Mouse (Mus musculus) MEL (cell line): Measurements from ENCODE around the gene Fgfr2. TPM values are rescaled to one million over a fixed set of nuclear protein-coding genes. Genes with fewer than 3 reads are reported as not detected.

Experiments used
- DNase-seq: peaks from one replicate; pipeline ENCODE4 v3.0.0; 2011; ENCODE audit warnings: low read depth, low spot score
- H3K27ac ChIP-seq: 2 replicates; pipeline ENCODE4 v1.5.1; 2012; ENCODE audit warnings: low read depth, mild to moderate bottlenecking, control low read depth, low read length, moderate library complexity; ENCODE audit not compliant: control insufficient read depth
- H3K27me3 ChIP-seq, 2 experiments: fragments of 150-350 bp in 1 of 2; sonication (generic) in 1 of 2; 2 replicates each; pipeline ENCODE4 v1.6.1; 2012; ENCODE audit warnings: low read length in 2 of 2, mild to moderate bottlenecking in 2 of 2, improper control_type of control experiment in 1 of 2, moderate library complexity in 1 of 2; ENCODE audit not compliant: insufficient read depth in 2 of 2, control insufficient read depth in 1 of 2
- H3K36me3 ChIP-seq, 2 experiments: 2 replicates each; pipeline ENCODE4 v1.6.1; 2012 to 2014; ENCODE audit warnings: low read length in 2 of 2, improper control_type of control experiment in 1 of 2, inconsistent platforms in 1 of 2, mild to moderate bottlenecking in 1 of 2; ENCODE audit not compliant: insufficient read depth in 2 of 2, control insufficient read depth in 1 of 2
- H3K4me1 ChIP-seq, 2 experiments: fragments of 150-350 bp in 1 of 2; sonication (generic) in 1 of 2; 2 replicates each; pipeline ENCODE4 v1.6.1; 2012; ENCODE audit warnings: low read length in 2 of 2, improper control_type of control experiment in 1 of 2, mild to moderate bottlenecking in 1 of 2; ENCODE audit not compliant: insufficient read depth in 2 of 2, control insufficient read depth in 1 of 2
- H3K4me3 ChIP-seq, 2 experiments: fragments of 150-350 bp in 1 of 2; sonication (generic) in 1 of 2; 2 replicates each; pipeline ENCODE4 v1.5.1; 2012; ENCODE audit warnings: low read depth in 2 of 2, low read length in 2 of 2, mild to moderate bottlenecking in 2 of 2, moderate library complexity in 2 of 2, control low read depth in 1 of 2, improper control_type of control experiment in 1 of 2; ENCODE audit not compliant: control insufficient read depth in 1 of 2, insufficient read depth in 1 of 2
- H3K79me2 ChIP-seq: 2 replicates; pipeline ENCODE4 v1.6.1; 2012; ENCODE audit warnings: mild to moderate bottlenecking, low read length, moderate library complexity; ENCODE audit not compliant: control insufficient read depth, poor library complexity, insufficient read depth
- H3K9ac ChIP-seq: 2 replicates; pipeline ENCODE4 v1.6.1; 2012; ENCODE audit warnings: low read depth, mild to moderate bottlenecking, control low read depth, low read length, moderate library complexity; ENCODE audit not compliant: control insufficient read depth, poor library complexity, severe bottlenecking
- H3K9me3 ChIP-seq: fragments of 150-350 bp; sonication (generic); replicated peaks from 2 replicates; pipeline ENCODE4 v1.6.1; 2012; ENCODE audit warnings: mild to moderate bottlenecking, low read length, improper control_type of control experiment, moderate library complexity; ENCODE audit not compliant: insufficient read depth
- CHD2 ChIP-seq: IDR thresholded peaks from 2 replicates; pipeline ENCODE4 v1.6.1; 2011; ENCODE audit warnings: low read length, improper control_type of control experiment
- E2F4 ChIP-seq: IDR thresholded peaks from 2 replicates; pipeline ENCODE4 v1.6.1; 2011; ENCODE audit warnings: low read depth, low read length, improper control_type of control experiment, borderline replicate concordance
- ELF1 ChIP-seq: IDR thresholded peaks from 2 replicates; pipeline ENCODE4 v1.6.1; 2014; ENCODE audit warnings: low read depth, mild to moderate bottlenecking, inconsistent platforms, low read length, improper control_type of control experiment, moderate library complexity
- EP300 ChIP-seq, 2 experiments: IDR thresholded peaks; 2 replicates each; pipeline ENCODE4 v1.6.1; 2011; ENCODE audit warnings: improper control_type of control experiment in 2 of 2, low read length in 2 of 2, low read depth in 1 of 2, mild to moderate bottlenecking in 1 of 2
- HCFC1 ChIP-seq: IDR thresholded peaks from 2 replicates; pipeline ENCODE4 v1.6.1; 2012; ENCODE audit warnings: low read depth, mild to moderate bottlenecking, inconsistent platforms, low read length, improper control_type of control experiment, moderate library complexity
- KAT2A ChIP-seq: conservative IDR thresholded peaks from 2 replicates; pipeline ENCODE4 v1.6.1; 2012; ENCODE audit warnings: low read depth, low read length, improper control_type of control experiment, inconsistent platforms
- MEF2A ChIP-seq: IDR thresholded peaks from 2 replicates; pipeline ENCODE4 v1.6.1; 2014; ENCODE audit warnings: low read depth, mild to moderate bottlenecking, inconsistent platforms, low read length, improper control_type of control experiment; ENCODE audit not compliant: poor library complexity, insufficient replicate concordance, severe bottlenecking; ENCODE audit errors: extremely low read depth
- MXI1 ChIP-seq: IDR thresholded peaks from 2 replicates; pipeline ENCODE4 v1.6.1; 2011; ENCODE audit warnings: mild to moderate bottlenecking, low read depth, low read length, improper control_type of control experiment
- NRF1 ChIP-seq: IDR thresholded peaks from 2 replicates; pipeline ENCODE4 v1.6.1; 2014; ENCODE audit warnings: low read depth, mild to moderate bottlenecking, inconsistent platforms, low read length, improper control_type of control experiment, moderate library complexity; ENCODE audit not compliant: poor library complexity, insufficient read depth, severe bottlenecking
- POLR2A ChIP-seq, 2 experiments: IDR thresholded peaks; 2 replicates each; pipeline ENCODE4 v1.6.1; 2011 to 2012; ENCODE audit warnings: low read length in 2 of 2, mild to moderate bottlenecking in 2 of 2, control low read depth in 1 of 2, improper control_type of control experiment in 1 of 2, low read depth in 1 of 2, moderate library complexity in 1 of 2; ENCODE audit not compliant: control insufficient read depth in 1 of 2, insufficient read depth in 1 of 2, poor library complexity in 1 of 2
- POLR2AphosphoS2 ChIP-seq: IDR thresholded peaks from 2 replicates; pipeline ENCODE4 v1.6.1; 2011; ENCODE audit warnings: low read length, improper control_type of control experiment
- POLR2AphosphoS5 ChIP-seq: IDR thresholded peaks from 2 replicates; pipeline ENCODE4 v1.6.1; 2012; ENCODE audit warnings: low read depth, borderline replicate concordance, mild to moderate bottlenecking, inconsistent platforms, low read length, moderate library complexity, mixed read lengths
- SMC3 ChIP-seq: IDR thresholded peaks from 2 replicates; pipeline ENCODE4 v1.6.1; 2011; ENCODE audit warnings: low read depth, low read length, improper control_type of control experiment
- TBP ChIP-seq: IDR thresholded peaks from 2 replicates; pipeline ENCODE4 v1.8.0; 2011; ENCODE audit warnings: low read depth, low read length, improper control_type of control experiment
- UBTF ChIP-seq: IDR thresholded peaks from 2 replicates; pipeline ENCODE4 v1.6.1; 2012; ENCODE audit warnings: low read depth, mild to moderate bottlenecking, inconsistent platforms, low read length, improper control_type of control experiment, moderate library complexity, borderline replicate concordance; ENCODE audit not compliant: insufficient read depth
- USF1 ChIP-seq: IDR thresholded peaks from 2 replicates; pipeline ENCODE4 v1.6.1; 2014; ENCODE audit warnings: low read depth, mild to moderate bottlenecking, inconsistent platforms, low read length, improper control_type of control experiment, moderate library complexity
- USF2 ChIP-seq, 2 experiments: IDR thresholded peaks; 2 replicates each; pipeline ENCODE4 v1.6.1; 2011 to 2012; ENCODE audit warnings: improper control_type of control experiment in 2 of 2, low read length in 2 of 2, borderline replicate concordance in 1 of 2, inconsistent platforms in 1 of 2, low read depth in 1 of 2, mild to moderate bottlenecking in 1 of 2; ENCODE audit not compliant: insufficient read depth in 1 of 2
- ZKSCAN1 ChIP-seq: IDR thresholded peaks from 2 replicates; pipeline ENCODE4 v1.6.1; 2012; ENCODE audit warnings: low read depth, mild to moderate bottlenecking, inconsistent platforms, low read length, improper control_type of control experiment, moderate library complexity
- ZMIZ1 ChIP-seq: IDR thresholded peaks from 2 replicates; pipeline ENCODE4 v1.6.1; 2012; ENCODE audit warnings: low read depth, mild to moderate bottlenecking, inconsistent platforms, low read length, improper control_type of control experiment, moderate library complexity
- ZNF384 ChIP-seq: IDR thresholded peaks from 2 replicates; pipeline ENCODE4 v1.6.1; 2012; ENCODE audit warnings: low read depth, mild to moderate bottlenecking, inconsistent platforms, low read length, improper control_type of control experiment
- polyA plus RNA-seq, 2 experiments: library from polyadenylated mRNA; stranded (reverse) in 1 of 2; unstranded in 1 of 2; fragments of >175 nt in 1 of 2; fragments of >200 nt in 1 of 2; gene quantifications; 2 replicates each; pipeline versions ENCODE4 v1.2.1 to v1.2.4; 2012; ENCODE audit warnings: low replicate concordance in 2 of 2, low read depth in 1 of 2; ENCODE audit not compliant: insufficient read length in 2 of 2, insufficient read depth in 1 of 2, missing spikeins in 1 of 2
- total RNA-seq: library from RNA; depleted of rRNA; stranded (reverse); fragments of 300-350 nt; gene quantifications from 2 replicates; pipeline ENCODE4 v1.2.3, GENCODE M21; 2012

Gene Fgfr2
- total and polyA plus RNA-seq, 3 experiments = not detected

GRCm38 (mm10) chr7:130788950-130789349, 2334.2 kb downstream of the Fgfr2 start:
- TF ChIP-seq UBTF (no peak), ZMIZ1 (no peak), POLR2A (IDR thresholded peaks at IDR 0.05; ENCODE audit: control insufficient read depth in 1 of 2, insufficient read depth in 1 of 2, low read depth in 1 of 2, low read length in 2 of 2, poor library complexity in 1 of 2) (no peak)
- Histone ChIP-seq H3K4me1 (no peaks in the 10 kb centered on the region), H3K36me3 (no peaks in the 10 kb centered on the region), H3K9ac (no peak overlapping the region), H3K9me3 (no peaks in the 10 kb centered on the region), H3K4me3 (no peak overlapping the region), H3K79me2 (no peaks in the 10 kb centered on the region), H3K27ac (no peak overlapping the region), H3K27me3 (no peaks in the 10 kb centered on the region)
- DNase-seq = no peak

- DNase-seq = no peak
- Histone ChIP-seq H3K9me3 (no peaks in the 10 kb centered on the region), H3K79me2 (no peaks in the 10 kb centered on the region), H3K27ac (no peak overlapping the region), H3K9ac (no peak overlapping the region), H3K36me3 (no peaks in the 10 kb centered on the region), H3K27me3 (no peaks in the 10 kb centered on the region), H3K4me3 (no peak overlapping the region), H3K4me1 (no peaks in the 10 kb centered on the region)
- no peak for TF ChIP-seq CHD2
- TF ChIP-seq ELF1 = no peak
- no peak for TF ChIP-seq MXI1
- TF ChIP-seq TBP = no peak
- TF ChIP-seq POLR2AphosphoS5 = no peak
- TF ChIP-seq E2F4 = no peak
- no peak for TF ChIP-seq EP300 (IDR thresholded peaks at IDR 0.05; ENCODE audit: low read depth in 1 of 2, low read length in 2 of 2)
- TF ChIP-seq MEF2A = no peak
- no peak for TF ChIP-seq ZNF384
- TF ChIP-seq HCFC1 = no peak
Measured at GRCm38 (mm10) chr7:130787537-130787936, 2335.6 kb downstream of the Fgfr2 start.

- Histone ChIP-seq H3K79me2 (no peaks in the 10 kb centered on the region), H3K27ac (no peak overlapping the region), H3K27me3 (no peaks in the 10 kb centered on the region), H3K9ac (no peak overlapping the region), H3K4me3 (no peak overlapping the region), H3K4me1 (no peaks in the 10 kb centered on the region), H3K36me3 (no peaks in the 10 kb centered on the region), H3K9me3 (no peaks in the 10 kb centered on the region)
- DNase-seq = no peak
- TF ChIP-seq USF1 (no peak), USF2 (IDR thresholded peaks at IDR 0.05; ENCODE audit: borderline replicate concordance in 1 of 2, insufficient read depth in 1 of 2, low read depth in 1 of 2, low read length in 2 of 2) (no peak), POLR2A (IDR thresholded peaks at IDR 0.05; ENCODE audit: control insufficient read depth in 1 of 2, insufficient read depth in 1 of 2, low read depth in 1 of 2, low read length in 2 of 2, poor library complexity in 1 of 2) (no peak), SMC3 (no peak), NRF1 (no peak), E2F4 (no peak), KAT2A (no peak), MEF2A (no peak), POLR2AphosphoS2 (no peak), ZKSCAN1 (no peak), HCFC1 (no peak)
Measured at GRCm38 (mm10) chr7:130786708-130787107, 2336.4 kb downstream of the Fgfr2 start.
